Mouse (Mus musculus) kidney, adult 2 months (tissue): ENCODE measurements around the gene Prr18.
"Not testable (repeated sequence)": the region's sequence is repeated elsewhere in the genome, so short reads cannot be mapped to it uniquely, and the experiment has no call there.

Experiments used
- CTCF ChIP-seq: fragments of 200-500 bp; conservative IDR thresholded peaks from 2 replicates; pipeline ENCODE4 v1.5.1; 2011; ENCODE audit warnings: low read depth, mild to moderate bottlenecking, control low read depth, low read length, moderate library complexity, mixed read lengths; ENCODE audit not compliant: insufficient read depth, insufficient read length
- POLR2A ChIP-seq: fragments of 200-500 bp; IDR thresholded peaks from one replicate; pipeline ENCODE4 v1.6.1; 2011; ENCODE audit warnings: low read depth, low read length, control low read depth

GRCm38 (mm10) chr17:8326877-8327276 is 10.4 kb upstream of the Prr18 start:
- not testable (repeated sequence) for TF ChIP-seq POLR2A, CTCF
